Mouse (Mus musculus) retina, adult 2 months (tissue): ENCODE data around the gene Olfr102.

Source experiments
- DNase-seq: peaks from one replicate; pipeline ENCODE4 v3.0.0-alpha.2; 2012; ENCODE audit warnings: low read depth, low spot score

Gene Olfr102

GRCm38 (mm10) chr17:37316954-37317353 is at the start of gene Olfr102:
TSS of gene Olfr102 (minus strand) at chr17:37317054.
- DNase-seq = no peak

GRCm38 (mm10) chr17:37359282-37359681 is 42.4 kb upstream of the Olfr102 start, which contains the start of gene Olfr104-ps:
TSS of gene Olfr104-ps (plus strand) at chr17:37359582.
- DNase-seq = no peak

DNA sequence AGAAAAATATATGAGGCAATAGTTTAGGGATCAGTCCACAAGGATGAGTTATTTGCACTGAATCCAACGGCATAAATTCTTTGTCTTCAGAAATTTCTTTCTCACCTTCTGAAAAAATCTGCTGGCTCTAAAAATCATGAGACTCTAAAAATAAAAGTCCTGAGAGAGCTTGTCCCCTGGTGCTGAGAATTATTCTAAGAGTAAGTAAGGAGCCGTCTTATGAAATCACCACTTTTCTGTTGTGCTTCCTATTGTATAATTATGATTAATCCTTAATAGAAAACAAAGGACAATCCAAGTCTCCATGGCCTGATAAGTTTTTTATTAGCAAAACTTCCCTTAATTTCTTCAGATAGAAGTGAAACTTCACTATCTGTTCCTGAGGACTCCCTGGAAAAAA is 22.7 kb upstream of the Olfr102 start, which contains the start of gene Olfr103:
Gene Olfr103 (minus strand): TSS at position 101 of the 400 bp plus-strand sequence.
- DNase-seq = no peak

DNA sequence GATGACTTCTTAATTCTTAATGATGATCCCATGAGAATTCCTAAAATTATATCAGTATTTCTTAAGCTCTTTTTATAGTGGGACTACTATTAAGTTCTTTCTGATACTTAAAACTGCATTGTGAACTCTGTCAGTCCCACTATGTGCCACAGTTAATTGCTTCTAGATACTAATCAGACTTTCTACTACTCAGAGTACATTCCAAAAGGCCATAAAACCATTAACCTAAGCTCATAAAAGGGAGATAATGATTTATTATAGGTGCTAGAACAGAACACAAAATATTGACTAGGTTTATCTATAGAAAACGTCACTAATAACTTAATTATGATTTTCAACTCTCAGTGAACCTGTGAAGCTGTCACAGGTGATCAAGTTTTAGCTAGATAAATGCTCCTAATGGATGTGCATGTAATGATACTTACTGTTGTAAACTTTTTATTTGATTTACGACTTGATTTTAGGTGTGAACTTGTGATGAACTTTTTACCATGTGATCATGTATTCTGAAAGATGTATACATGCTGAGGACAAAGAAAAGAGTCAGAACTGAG is 6.6 kb downstream of the Olfr102 start:
- DNase-seq = no peak

DNA sequence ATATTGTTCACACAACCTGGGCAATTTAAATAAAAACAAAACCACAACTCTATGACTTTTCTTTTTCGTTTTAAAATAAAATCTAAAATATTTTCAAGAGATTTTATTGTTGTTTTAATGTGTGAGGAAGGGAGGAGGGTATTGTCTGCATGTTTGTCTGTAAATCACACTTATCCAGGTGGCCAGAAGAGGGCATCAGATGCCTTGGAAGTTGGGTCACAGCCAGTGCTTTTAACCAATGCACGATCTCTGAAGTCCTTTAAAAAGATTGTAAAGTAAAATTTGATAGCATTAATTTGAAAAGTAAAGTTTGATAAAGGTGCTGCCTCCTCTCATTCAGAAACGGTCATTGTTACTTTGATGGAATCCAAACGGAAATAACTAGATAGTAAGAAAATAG is 8.4 kb downstream of the Olfr102 start:
- DNase-seq = no peak

GRCm38 (mm10) chr17:37304213-37304612 is 12.6 kb downstream of the Olfr102 start, which contains the start of gene Olfr101:
TSS of gene Olfr101 (minus strand) at chr17:37304313.
- no peak for DNase-seq

DNA sequence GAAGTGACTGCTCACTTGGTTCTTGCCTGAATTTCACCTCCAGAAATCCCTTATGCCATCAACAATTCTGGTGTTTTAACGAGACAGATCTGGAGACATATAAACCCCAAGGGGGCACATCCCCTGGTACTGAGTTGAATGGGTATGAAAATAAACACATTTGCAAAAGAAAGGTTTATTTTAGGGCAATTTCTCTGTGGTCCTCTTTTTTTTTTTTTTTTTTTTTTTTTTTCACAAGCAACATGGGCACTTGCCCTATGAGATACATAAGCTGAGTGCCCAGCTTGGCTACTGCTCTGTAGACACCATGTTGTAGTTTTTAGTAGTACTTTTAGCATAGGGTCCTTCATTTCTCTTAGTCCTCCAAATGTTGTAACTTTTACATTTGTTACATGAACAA is 33.5 kb downstream of the Olfr102 start, which contains the start of gene Olfr99:
Gene Olfr99 (minus strand): TSS at position 101 of the 400 bp plus-strand sequence.
- DNase-seq = no peak

- DNase-seq = no peak
Measured at GRCm38 (mm10) chr17:37280331-37280730, 36.5 kb downstream of the Olfr102 start.

DNA sequence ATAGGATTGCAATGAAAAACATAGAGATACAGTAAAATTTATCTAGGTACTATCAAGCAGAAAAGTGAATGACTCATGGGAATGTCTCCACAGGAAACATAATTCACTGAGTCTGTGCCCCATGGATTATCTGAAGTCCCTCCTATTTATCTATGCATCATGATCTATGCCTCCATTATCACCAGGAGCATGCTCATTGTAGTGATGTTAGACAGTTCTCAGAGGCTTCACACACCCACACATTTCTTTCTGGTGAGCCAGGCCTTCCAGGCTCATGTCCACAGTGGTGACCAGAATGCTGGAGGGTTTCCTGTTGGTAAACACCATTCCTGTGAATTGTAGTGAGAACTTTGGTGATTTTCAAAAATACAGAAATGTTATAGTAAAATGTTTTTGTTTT is 40.3 kb downstream of the Olfr102 start:
- no peak for DNase-seq

GRCm38 (mm10) chr17:37275626-37276248 is 41.1 kb downstream of the Olfr102 start:
- no peak for DNase-seq

- no peak for DNase-seq
Measured at GRCm38 (mm10) chr17:37270702-37271092, 46.2 kb downstream of the Olfr102 start.

DNA sequence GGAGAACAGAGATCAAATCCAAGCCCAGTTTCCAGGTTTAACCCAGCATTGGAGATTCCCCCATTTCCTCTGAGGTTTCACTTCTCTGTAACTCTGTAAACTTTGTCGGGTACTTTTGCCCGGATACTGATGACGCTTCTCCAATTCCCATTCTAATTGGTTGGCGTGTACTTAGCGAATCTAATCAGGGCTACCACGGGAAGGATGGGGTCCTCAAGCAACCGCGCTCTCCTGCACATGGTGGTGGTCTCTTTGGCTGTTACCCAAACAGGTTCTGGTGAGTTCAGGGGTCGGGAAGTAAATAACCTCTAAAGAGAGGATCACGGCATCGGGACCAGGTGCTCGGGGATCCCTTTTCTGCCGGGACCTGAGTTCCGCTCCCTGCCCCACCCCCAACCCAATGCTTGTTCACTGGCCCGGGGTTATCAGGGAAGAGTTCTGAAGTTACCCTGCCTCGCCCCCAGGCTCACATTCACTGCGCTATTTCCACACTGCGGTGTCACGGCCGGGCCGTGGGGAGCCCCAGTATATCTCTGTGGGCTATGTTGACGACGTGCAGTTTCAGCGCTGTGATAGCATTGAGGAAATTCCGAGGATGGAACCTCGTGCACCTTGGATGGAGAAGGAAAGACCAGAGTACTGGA is 46.7 kb downstream of the Olfr102 start, which contains the start of gene H2-M3:
Gene H2-M3 (plus strand): TSS at position 163 of the 644 bp plus-strand sequence.
- DNase-seq = peak; percentile 43

DNA sequence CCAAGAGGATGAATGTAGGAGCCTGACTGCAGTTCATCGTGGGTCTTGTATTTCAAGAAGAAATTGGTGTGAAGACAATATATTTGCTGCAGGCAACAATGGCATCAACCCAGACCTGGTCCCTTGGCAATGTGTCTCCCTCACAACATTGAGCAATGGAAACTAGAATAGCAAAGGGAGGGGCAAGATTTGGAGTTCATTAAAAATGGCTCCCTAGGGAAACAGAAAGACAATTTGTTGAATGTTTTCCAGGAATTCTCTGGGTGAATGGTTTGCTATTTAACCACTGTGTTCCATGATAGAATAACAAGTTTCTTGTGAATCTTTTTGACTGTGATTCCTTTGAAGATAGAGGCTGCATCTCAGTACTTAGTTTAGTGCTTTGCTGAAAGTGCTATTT is 53.2 kb downstream of the Olfr102 start, which contains the start of gene Olfr98:
Gene Olfr98 (minus strand): TSS at position 124 of the 400 bp plus-strand sequence.
- no peak for DNase-seq
